Mouse (Mus musculus) macrophage (primary cell): Measurements from ENCODE around the gene Cracr2b. TPM values are rescaled to one million over a fixed set of nuclear protein-coding genes. Genes with fewer than 3 reads are reported as not detected.
A peak's percentile ranks its signal among the peaks of the same experiment; 100 is the strongest.

ENCODE experiments used
- H3K27ac ChIP-seq: fragments of 350-480 bp; formaldehyde crosslinking; 2 replicates; pipeline ENCODE4 v1.9.0; 2021
- H3K36me3 ChIP-seq: fragments of 350-480 bp; formaldehyde crosslinking; 2 replicates; pipeline ENCODE4 v1.9.0; 2021; ENCODE audit errors: inconsistent target
- H3K4me3 ChIP-seq: fragments of 350-480 bp; formaldehyde crosslinking; 2 replicates; pipeline ENCODE4 v1.9.0; 2021; ENCODE audit errors: inconsistent target
- H3K79me2 ChIP-seq: fragments of 350-480 bp; formaldehyde crosslinking; 2 replicates; pipeline ENCODE4 v1.9.0; 2021; ENCODE audit errors: inconsistent target
- WGBS: methylation state at CpG from one replicate; pipeline ENCODE4 v1.1.7; 2026; ENCODE audit warnings: inconsistent platforms; ENCODE audit not compliant: missing documents; 5-methylcytosine and 5-hydroxymethylcytosine counted together
- polyA plus RNA-seq: library from polyadenylated mRNA; stranded (reverse); fragments of 250-400 nt; gene quantifications from 3 replicates; pipeline ENCODE4 v1.2.4, GENCODE M21; 2018; ENCODE audit warnings: inconsistent platforms

The Cracr2b gene
- polyA plus RNA-seq, 1 experiment from 2014 or later: 22.0 TPM

GRCm38 (mm10) chr7:141466607-141467148 lies 5.8 kb downstream of the Cracr2b start:
- no peak overlapping the region; the same call in 1 of the 2 replicates for H3K4me3 ChIP-seq
- 76% methylated on average over 10 of the region's 10 CpGs for WGBS
- peaks cover 12% of the 10 kb centered on the region; the same call in 1 of the 2 replicates for H3K36me3 ChIP-seq
- peaks cover 40% of the 10 kb centered on the region for H3K79me2 ChIP-seq
- H3K27ac ChIP-seq: peak overlapping the region; percentile 78

DNA sequence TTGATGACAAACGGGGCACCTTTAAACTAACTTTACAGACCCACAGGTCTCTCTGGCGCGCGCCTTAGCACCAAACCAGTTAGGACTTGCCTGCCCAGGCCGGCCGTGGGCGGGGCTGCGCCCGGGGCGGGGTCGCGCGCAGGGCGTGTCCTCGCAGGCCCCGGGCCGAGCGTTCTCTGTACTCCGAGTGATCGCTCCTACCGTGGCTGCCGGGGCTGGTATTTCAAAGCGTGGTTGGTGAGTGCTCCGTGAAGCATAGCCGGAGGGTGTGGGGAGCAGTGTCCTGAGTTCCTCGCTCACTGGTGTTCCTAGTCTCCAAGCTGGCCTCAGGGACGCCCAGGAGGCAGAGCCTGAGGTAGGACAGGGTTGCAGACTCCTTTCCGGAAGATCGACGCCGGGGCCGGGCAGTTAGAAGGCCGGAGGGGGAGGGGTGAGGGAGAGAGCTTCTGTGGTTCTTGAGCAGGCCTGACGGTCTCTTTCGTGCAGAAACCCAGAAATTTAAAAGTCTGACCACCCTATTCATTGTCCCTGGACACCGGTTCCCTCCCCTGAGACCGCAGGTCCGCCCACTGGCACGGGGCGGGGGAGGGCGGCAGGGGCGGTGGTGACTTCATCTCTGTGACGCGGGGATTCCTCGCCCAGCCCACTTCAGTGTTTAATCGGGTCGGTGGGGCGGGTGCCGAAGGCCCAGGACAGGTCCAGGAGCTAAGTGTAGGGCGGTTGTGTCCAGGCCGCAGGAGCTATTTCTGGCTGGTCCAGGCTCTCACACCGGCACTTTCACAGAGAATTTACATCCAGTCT lies 6.5 kb downstream of the Cracr2b start, which contains the start of gene Cd151:
Cd151 (plus strand) TSS at position 163 of the 801 bp plus-strand sequence.
- H3K36me3 ChIP-seq: peaks cover 16% of the 10 kb centered on the region; the same call in 1 of the 2 replicates
- peak within 1 kb of the TSS; percentile 92 for H3K4me3 ChIP-seq
- peak within 1 kb of the TSS; percentile 82 for H3K27ac ChIP-seq
- H3K79me2 ChIP-seq: peaks cover 38% of the 10 kb centered on the region
- 1% methylated on average over 46 of the region's 52 CpGs for WGBS

- H3K4me3 ChIP-seq: peak overlapping the region; percentile 92
- peak overlapping the region; percentile 82 for H3K27ac ChIP-seq
- peaks cover 44% of the 10 kb centered on the region for H3K79me2 ChIP-seq
- peaks cover 17% of the 10 kb centered on the region; the same call in 1 of the 2 replicates for H3K36me3 ChIP-seq
- WGBS: 36% methylated on average over 5 of the region's 5 CpGs
These were observed 7.2 kb downstream of the Cracr2b start for GRCm38 (mm10) chr7:141468164-141468521.

- peaks cover 17% of the 10 kb centered on the region; the same call in 1 of the 2 replicates for H3K36me3 ChIP-seq
- peak overlapping the region; percentile 92 for H3K4me3 ChIP-seq
- peaks cover 50% of the 10 kb centered on the region for H3K79me2 ChIP-seq
- 4% methylated on average over 8 of the region's 8 CpGs for WGBS
- H3K27ac ChIP-seq: peak overlapping the region; percentile 82
These were observed 7.8 kb downstream of the Cracr2b start for GRCm38 (mm10) chr7:141468522-141469211.

- peaks cover 56% of the 10 kb centered on the region for H3K79me2 ChIP-seq
- 97% methylated on average over 6 of the region's 6 CpGs for WGBS
- H3K27ac ChIP-seq: peak overlapping the region; percentile 82
- peaks cover 17% of the 10 kb centered on the region; the same call in 1 of the 2 replicates for H3K36me3 ChIP-seq
- H3K4me3 ChIP-seq: peak overlapping the region; percentile 92
These were observed 8.5 kb downstream of the Cracr2b start for GRCm38 (mm10) chr7:141469352-141469751.

GRCm38 (mm10) chr7:141469901-141470636 lies 9.2 kb downstream of the Cracr2b start:
- H3K36me3 ChIP-seq: peaks cover 17% of the 10 kb centered on the region; the same call in 1 of the 2 replicates
- no peak overlapping the region; the same call in 1 of the 2 replicates for H3K27ac ChIP-seq
- WGBS: 94% methylated on average over 17 of the region's 18 CpGs
- H3K79me2 ChIP-seq: peaks cover 62% of the 10 kb centered on the region
- H3K4me3 ChIP-seq: no peak overlapping the region

DNA sequence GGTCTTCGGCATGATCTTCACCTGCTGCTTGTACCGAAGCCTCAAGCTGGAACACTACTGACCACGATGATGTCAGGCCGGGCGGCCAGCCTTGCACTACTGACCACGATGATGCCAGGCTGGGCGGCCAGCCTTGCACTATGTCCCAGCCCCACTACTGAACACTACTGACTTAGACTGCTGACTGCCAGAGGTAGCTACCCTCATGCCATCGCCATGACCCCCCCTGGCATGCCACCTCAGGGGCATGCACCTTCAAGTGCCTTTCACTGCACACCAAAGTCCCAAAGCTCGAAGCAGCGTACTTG lies 9.7 kb downstream of the Cracr2b start:
- Histone ChIP-seq H3K4me3 (no peak overlapping the region), H3K36me3 (peaks cover 17% of the 10 kb centered on the region; the same call in 1 of the 2 replicates), H3K79me2 (peaks cover 62% of the 10 kb centered on the region), H3K27ac (no peak overlapping the region)
- 89% methylated on average over 8 of the region's 10 CpGs for WGBS

DNA sequence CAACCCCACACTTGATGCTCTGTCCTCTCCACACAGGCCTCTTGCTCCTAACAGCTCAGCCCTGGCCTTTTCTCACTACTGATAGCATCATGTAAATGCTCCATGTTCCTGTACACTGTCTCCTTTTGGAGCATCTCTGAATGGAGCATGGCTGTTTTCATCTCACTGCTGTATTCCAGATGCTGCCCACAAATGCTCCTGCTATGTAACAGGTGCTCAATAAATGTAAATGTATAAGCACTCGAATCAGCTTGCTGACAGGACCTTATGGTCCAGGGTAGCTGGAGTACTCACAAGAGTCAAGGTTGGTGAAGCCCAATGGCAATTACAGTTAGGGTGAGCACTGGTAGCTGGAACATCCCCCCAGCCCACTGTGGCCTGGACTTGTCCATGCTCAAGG lies 10.3 kb downstream of the Cracr2b start:
- peaks cover 63% of the 10 kb centered on the region for H3K79me2 ChIP-seq
- no peak overlapping the region for H3K4me3 ChIP-seq
- peaks cover 17% of the 10 kb centered on the region; the same call in 1 of the 2 replicates for H3K36me3 ChIP-seq
- H3K27ac ChIP-seq: no peak overlapping the region
- 100% methylated on average over 1 of the region's 1 CpGs for WGBS

GRCm38 (mm10) chr7:141472226-141472625 lies 11.3 kb downstream of the Cracr2b start:
- Histone ChIP-seq H3K36me3 (peaks cover 17% of the 10 kb centered on the region; the same call in 1 of the 2 replicates), H3K79me2 (peaks cover 73% of the 10 kb centered on the region), H3K27ac (no peak overlapping the region), H3K4me3 (no peak overlapping the region)
- WGBS: 89% methylated on average over 6 of the region's 6 CpGs

GRCm38 (mm10) chr7:141472763-141473162 lies 11.9 kb downstream of the Cracr2b start:
- peaks cover 17% of the 10 kb centered on the region; the same call in 1 of the 2 replicates for H3K36me3 ChIP-seq
- 90% methylated on average over 6 of the region's 6 CpGs for WGBS
- H3K79me2 ChIP-seq: peaks cover 74% of the 10 kb centered on the region
- no peak overlapping the region for H3K27ac ChIP-seq
- no peak overlapping the region for H3K4me3 ChIP-seq

- Histone ChIP-seq H3K27ac (no peak overlapping the region), H3K79me2 (peaks cover 72% of the 10 kb centered on the region), H3K36me3 (peaks cover 17% of the 10 kb centered on the region; the same call in 1 of the 2 replicates), H3K4me3 (peak overlapping the region; percentile 91)
- 8% methylated on average over 5 of the region's 5 CpGs for WGBS
These were observed 13.3 kb downstream of the Cracr2b start for GRCm38 (mm10) chr7:141474160-141474559.

DNA sequence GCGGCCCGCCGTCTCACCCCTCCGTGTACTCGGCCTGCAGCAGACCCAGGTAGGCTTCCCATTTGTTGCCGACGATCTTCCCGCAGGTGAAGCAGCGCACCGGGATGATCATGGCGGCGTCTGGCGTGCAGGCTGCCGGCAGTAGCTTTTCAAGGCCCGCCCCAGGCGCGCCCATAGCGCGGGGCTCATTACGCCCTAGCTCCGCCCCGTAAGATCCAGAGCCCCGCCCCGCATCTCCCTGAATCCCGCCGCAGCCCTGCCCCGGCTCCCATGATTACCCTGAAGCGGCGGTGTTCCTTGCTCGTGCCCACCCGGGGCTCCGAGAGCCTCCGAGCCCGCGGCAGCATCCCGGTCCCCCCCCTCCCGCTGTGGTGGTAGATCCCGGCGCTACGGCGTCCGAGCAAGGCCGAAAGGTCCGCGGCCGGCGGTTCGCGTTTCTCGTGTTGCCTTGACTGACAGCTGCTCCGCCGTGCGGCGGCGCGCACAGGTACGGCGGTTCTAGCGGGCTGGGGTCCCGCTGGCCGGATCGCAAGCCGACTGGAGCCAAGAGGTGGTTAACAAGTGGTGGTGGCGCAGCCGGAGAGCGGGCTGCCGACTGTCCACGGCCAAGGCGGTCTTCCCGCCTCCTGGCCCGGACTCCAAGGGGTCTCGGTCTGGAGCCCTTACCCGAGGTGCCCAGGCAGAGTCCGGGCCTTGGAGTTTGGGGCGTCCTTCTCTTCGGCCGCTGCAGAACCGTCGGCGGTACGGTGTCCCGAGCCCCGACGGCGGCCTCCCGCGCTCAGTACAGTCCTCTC lies 14.3 kb downstream of the Cracr2b start, which contains the start of the genes Polr2l and Tspan4:
Polr2l (minus strand) TSS at position 122 of the 794 bp plus-strand sequence.
Tspan4 (plus strand) TSS at position 230 of the 794 bp plus-strand sequence.
- Histone ChIP-seq H3K4me3 (peak within 1 kb of the TSS; percentile 91), H3K36me3 (peaks cover 14% of the 10 kb centered on the region; the same call in 1 of the 2 replicates), H3K79me2 (peaks cover 64% of the 10 kb centered on the region), H3K27ac (peak within 1 kb of the TSS; percentile 90)
- 1% methylated on average over 87 of the region's 87 CpGs for WGBS

DNA sequence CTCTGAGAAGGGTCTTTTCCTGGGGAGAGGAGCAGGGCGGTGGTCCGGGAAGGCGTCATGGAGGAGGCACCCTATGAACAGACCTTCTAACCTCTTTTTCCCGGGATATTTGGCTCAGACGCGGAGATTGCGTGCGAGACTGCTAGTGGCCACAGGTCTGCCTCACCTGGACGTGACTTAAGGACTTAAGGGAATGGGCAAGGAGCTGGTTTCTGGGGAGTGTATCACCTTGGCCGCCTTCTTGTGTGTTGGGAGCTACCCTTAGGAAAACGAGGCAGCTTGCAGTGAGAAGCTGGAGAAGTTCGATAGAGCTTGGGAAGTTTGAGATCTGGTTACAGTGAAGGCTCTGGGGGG lies 14.9 kb downstream of the Cracr2b start:
- Histone ChIP-seq H3K36me3 (peaks cover 10% of the 10 kb centered on the region; the same call in 1 of the 2 replicates), H3K79me2 (peaks cover 62% of the 10 kb centered on the region), H3K4me3 (peak overlapping the region; percentile 69), H3K27ac (peak overlapping the region; percentile 90)
- 0% methylated on average over 12 of the region's 12 CpGs for whole genome bisulfite sequencing
